Comparison of ENCODE assay signal across 8 mouse cellular contexts in the genomic region with DNA sequence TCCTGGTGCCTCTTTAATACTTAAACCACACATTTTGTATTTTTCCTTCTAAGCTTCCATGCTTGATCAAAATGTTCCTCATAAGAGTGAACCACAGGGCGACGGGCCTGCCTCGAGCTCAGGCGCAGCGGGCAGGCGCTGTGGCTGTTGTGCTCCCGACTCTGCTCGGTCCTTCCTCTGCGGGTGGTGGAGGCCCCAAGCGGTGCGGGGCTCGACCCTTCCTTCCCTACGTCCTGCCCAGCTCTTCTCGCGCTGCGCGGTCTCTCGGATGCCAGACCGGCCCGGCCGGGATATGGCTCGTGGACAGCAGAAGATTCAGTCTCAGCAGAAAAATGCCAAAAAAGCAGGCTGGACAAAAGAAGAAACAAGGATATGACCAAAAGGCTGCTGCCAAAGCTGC. TPM values are rescaled to one million over a fixed set of nuclear protein-coding genes. Genes with fewer than 3 reads are reported as not detected.
DNase-seq lines count a peak whose midpoint lies in the region; ATAC-seq lines count a peak whose summit lies in the region.

No protein-coding gene starts in this region.

- H3K9ac ChIP-seq in kidney, embryonic 14.5 days (ENCODE audit: low read depth, low read length) = peak overlapping the region; percentile 23; the same call in 1 of the 2 replicates
- H3K9ac ChIP-seq in hindbrain, embryonic 14.5 days = no peak overlapping the region
- no peak overlapping the region for H3K9ac ChIP-seq in midbrain, embryonic 15.5 days

- intact Hi-C loops in left cerebral cortex, postnatal 25 days (cut with DNase I) = no loop called here

- H3K27me3 ChIP-seq in kidney, embryonic 14.5 days (ENCODE audit: control insufficient read depth, insufficient read depth, low read length) = no peaks in the 10 kb centered on the region
- H3K27me3 ChIP-seq in hindbrain, embryonic 14.5 days (ENCODE audit: control insufficient read depth, insufficient read depth, low read length) = no peaks in the 10 kb centered on the region
- H3K27me3 ChIP-seq in midbrain, embryonic 15.5 days (replicated peaks) = no peaks in the 10 kb centered on the region

- H3K27ac ChIP-seq in kidney, embryonic 14.5 days (ENCODE audit: low read depth, low read length) = no peak overlapping the region
- H3K27ac ChIP-seq in hindbrain, embryonic 14.5 days = no peak overlapping the region
- H3K27ac ChIP-seq in midbrain, embryonic 15.5 days = no peak overlapping the region

- no peak for DNase-seq in kidney, adult 8-10 months
- peak; percentile 47 to 57 for DNase-seq in cerebellum, postnatal 25 days
- no peak for DNase-seq in hindbrain, embryonic 14.5 days (ENCODE audit: low spot score)
- no peak for DNase-seq in adrenal gland, adult 18-20 months (ENCODE audit: low spot score in 2 of 2)
- no peak for DNase-seq in gastrocnemius, postnatal 4 days (ENCODE audit: low spot score in 2 of 2)
- DNase-seq in left cerebral cortex, postnatal 25 days (ENCODE audit: low spot score in 2 of 2) = no peak

- peak; percentile 55 for ATAC-seq in kidney, embryonic 14.5 days (ENCODE audit: low FRiP score, low TSS enrichment)
- ATAC-seq in hindbrain, embryonic 14.5 days (ENCODE audit: low FRiP score) = no peak
- ATAC-seq in midbrain, embryonic 15.5 days (replicated peaks) = no peak

- H3K4me2 ChIP-seq in kidney, embryonic 14.5 days (replicated peaks; ENCODE audit: low read depth, low read length) = peak overlapping the region; percentile 51
- peak overlapping the region; percentile 41 for H3K4me2 ChIP-seq in hindbrain, embryonic 14.5 days (replicated peaks)
- H3K4me2 ChIP-seq in midbrain, embryonic 15.5 days = peak overlapping the region; percentile 45

- H3K36me3 ChIP-seq in kidney, embryonic 14.5 days (ENCODE audit: control insufficient read depth, insufficient read depth, low read length) = no peaks in the 10 kb centered on the region
- no peaks in the 10 kb centered on the region for H3K36me3 ChIP-seq in hindbrain, embryonic 14.5 days (replicated peaks; ENCODE audit: control insufficient read depth, insufficient read depth)
- no peaks in the 10 kb centered on the region for H3K36me3 ChIP-seq in midbrain, embryonic 15.5 days (replicated peaks)

- no peaks in the 10 kb centered on the region for H3K9me3 ChIP-seq in kidney, embryonic 14.5 days (ENCODE audit: control insufficient read depth, low read length)
- H3K9me3 ChIP-seq in hindbrain, embryonic 14.5 days (ENCODE audit: control insufficient read depth, low read length) = no peaks in the 10 kb centered on the region
- H3K9me3 ChIP-seq in midbrain, embryonic 15.5 days = no peaks in the 10 kb centered on the region

- H3K4me3 ChIP-seq in kidney, embryonic 14.5 days (ENCODE audit: low read length) = peak overlapping the region; percentile 7; the same call in 1 of the 2 replicates
- H3K4me3 ChIP-seq in hindbrain, embryonic 14.5 days (replicated peaks; ENCODE audit: low read length) = no peak overlapping the region
- H3K4me3 ChIP-seq in midbrain, embryonic 15.5 days = 0 out of 2 replicates have a peak overlapping the region, but pooled peaks have one; percentile 15

- H3K4me1 ChIP-seq in kidney, embryonic 14.5 days (ENCODE audit: control insufficient read depth, insufficient read depth, low read length) = no peaks in the 10 kb centered on the region
- no peaks in the 10 kb centered on the region for H3K4me1 ChIP-seq in hindbrain, embryonic 14.5 days (replicated peaks; ENCODE audit: control insufficient read depth, insufficient read depth, low read length)
- no peaks in the 10 kb centered on the region for H3K4me1 ChIP-seq in midbrain, embryonic 15.5 days

- 8% methylated on average over 22 of the region's 22 CpGs for WGBS in kidney, embryonic 14.5 days
- WGBS in hindbrain, embryonic 14.5 days = 13% methylated on average over 22 of the region's 22 CpGs
- 12% methylated on average over 22 of the region's 22 CpGs for WGBS in midbrain, embryonic 15.5 days

RNA-seq across cellular contexts. Expression of a gene that starts 6.0 kb away (rescaled TPM):
- polyA plus RNA-seq in kidney, embryonic 14.5 days (2014; fragmentation: Nextera tagmentation; extraction: Ambion mirVana) = 3.8 and 4.1 TPM in 2 replicates
- 3.7 and 5.0 TPM in 2 replicates for polyA plus RNA-seq in hindbrain, embryonic 14.5 days (2014; fragmentation: Nextera tagmentation; extraction: Ambion mirVana)
- polyA plus RNA-seq in midbrain, embryonic 15.5 days (2015; fragmentation: Nextera tagmentation; extraction: Ambion mirVana) = 4.3 and 4.8 TPM in 2 replicates
- 1 to 10 TPM; 1.4 to 3.4 TPM for total RNA-seq in adrenal gland, adult 18-20 months (2021)
- total RNA-seq in gastrocnemius, postnatal 4 days (2021) = 1 to 10 TPM; 4.3 to 4.5 TPM
- total RNA-seq in left cerebral cortex, postnatal 25 days (2021) = 1 to 10 TPM; 3.6 to 3.9 TPM

Comparison
In these comparisons a context has a peak if more than half of its experiments do, and no peak if none do; other contexts are left out.
1. DNase-seq: peak in cerebellum, postnatal 25 days (2 of 2); none in kidney, adult 8-10 months (0 of 2), hindbrain, embryonic 14.5 days (single experiment), adrenal gland, adult 18-20 months (0 of 2), gastrocnemius, postnatal 4 days (0 of 2) and left cerebral cortex, postnatal 25 days (0 of 2).
2. Peak in every context shown above with its lines, with median percentiles within 50 percentile points of each other: H3K4me2 ChIP-seq.